Mouse (Mus musculus) brain, embryonic 14.5 days (tissue): ENCODE results near the gene D6Ertd527e.

ENCODE experiments used
- CTCF ChIP-seq: fragments of 200-500 bp; IDR thresholded peaks from 2 replicates; pipeline ENCODE4 v1.5.1; 2012; ENCODE audit warnings: inconsistent platforms, mild to moderate bottlenecking, moderate library complexity, borderline replicate concordance; ENCODE audit not compliant: insufficient read depth, insufficient read length; ENCODE audit errors: extremely low read depth
- POLR2A ChIP-seq: fragments of 200-500 bp; IDR thresholded peaks from 2 replicates; pipeline ENCODE4 v1.6.1; 2012; ENCODE audit warnings: mild to moderate bottlenecking, inconsistent platforms, borderline replicate concordance; ENCODE audit not compliant: poor library complexity, insufficient read depth, insufficient read length, severe bottlenecking; ENCODE audit errors: extremely low read depth

GRCm38 (mm10) chr6:87070641-87071040 lies 33.9 kb upstream of the D6Ertd527e start:
- TF ChIP-seq CTCF (no peak), POLR2A (no peak)
